Mouse (Mus musculus) erythroblast, embryonic 14.5 days (primary cell): ENCODE measurements around the gene Cpa1.

Experiments
- GATA1 ChIP-seq: IDR thresholded peaks from 2 replicates; pipeline ENCODE4 v1.6.1; 2012; ENCODE audit warnings: low read length, inconsistent platforms, mixed read lengths
- TAL1 ChIP-seq: IDR thresholded peaks from 3 replicates; pipeline ENCODE4 v1.6.1; 2012; ENCODE audit warnings: low read length, inconsistent platforms, mixed read lengths

GRCm38 (mm10) chr6:30589819-30590218 lies 49.2 kb upstream of the Cpa1 start:
- TF ChIP-seq GATA1 = no peak
- TF ChIP-seq TAL1 = no peak
